Mouse (Mus musculus): Measurements from ENCODE around the gene Olfr1477. TPM values are rescaled to one million over a fixed set of nuclear protein-coding genes. Genes with fewer than 3 reads are reported as not detected.

Olfr1477 gene
- total and polyA plus RNA-seq, 3 experiments = not detected

GRCm38 (mm10) chr19:13480096-13480495, 20.2 kb upstream of the Olfr1477 start, which contains the start of gene Olfr1475:
Gene Olfr1475 (minus strand): TSS chr19:13480196.
- no peaks in the 10 kb centered on the region for H3K4me1 ChIP-seq (ENCODE audit: control insufficient read depth in 1 of 2, insufficient read depth in 2 of 2)
- H3K4me3 ChIP-seq (replicated peaks in 1 of 3; ENCODE audit: low read depth in 2 of 3, low read length in 2 of 3, poor library complexity in 1 of 3) = no peak within 1 kb of the TSS
- no peaks in the 10 kb centered on the region for H3K79me2 ChIP-seq (replicated peaks; ENCODE audit: control insufficient read depth, extremely low read depth, insufficient read depth, poor library complexity, severe bottlenecking)
- H3K27ac ChIP-seq (ENCODE audit: insufficient read depth, low read depth) = no peak within 1 kb of the TSS
- in situ Hi-C loops (cut with MboI; ENCODE audit: low pct_ligation_motif_present, low pct_unique_long_range_greater_than_20kb, low sequenced_read_pairs) = no loop called here
- H3K9ac ChIP-seq (ENCODE audit: insufficient read depth, low read depth) = no peak within 1 kb of the TSS
- H3K27me3 ChIP-seq (replicated peaks) = no peaks in the 10 kb centered on the region
- DNase-seq (ENCODE audit: extremely low read depth) = no peak
- dilution Hi-C loops (cut with MboI; ENCODE audit: extremely low pct_ligation_motif_present, extremely low pct_unique_long_range_greater_than_20kb, low sequenced_read_pairs) = no loop called here
- no peak within 1 kb of the TSS for H3K4me2 ChIP-seq (ENCODE audit: insufficient read depth, low read depth, poor library complexity, severe bottlenecking)
- no peaks in the 10 kb centered on the region for H3K9me3 ChIP-seq (replicated peaks; ENCODE audit: low read length)
- no peak for TF ChIP-seq MAX (IDR thresholded peaks at IDR 0.05; ENCODE audit: low read length)
- TF ChIP-seq ZKSCAN1 (IDR thresholded peaks at IDR 0.05; ENCODE audit: borderline replicate concordance, low read depth, low read length) = no peak
- TF ChIP-seq HCFC1 (IDR thresholded peaks at IDR 0.05; ENCODE audit: low read depth, low read length) = no peak
- no peak for TF ChIP-seq JUND (conservative IDR thresholded peaks at IDR 0.05; ENCODE audit: low read depth, low read length)
- TF ChIP-seq RAD21 (IDR thresholded peaks at IDR 0.05; ENCODE audit: low read depth, low read length) = no peak
- no peak for TF ChIP-seq MYC (IDR thresholded peaks at IDR 0.05; ENCODE audit: low read depth, low read length)
- TF ChIP-seq CHD1 (IDR thresholded peaks at IDR 0.05; ENCODE audit: low read depth, low read length) = no peak
- TF ChIP-seq JUN (IDR thresholded peaks at IDR 0.05; ENCODE audit: insufficient read depth, low read depth, low read length) = no peak
- no peak for TF ChIP-seq UBTF (IDR thresholded peaks at IDR 0.05; ENCODE audit: low read depth, low read length)
- no peak for TF ChIP-seq USF1 (IDR thresholded peaks at IDR 0.05; ENCODE audit: low read depth, low read length)
- TF ChIP-seq ETS1 (conservative IDR thresholded peaks at IDR 0.05; ENCODE audit: low read depth, low read length) = no peak
- no peak for TF ChIP-seq ELF1 (IDR thresholded peaks at IDR 0.05; ENCODE audit: low read depth, low read length)
- no peak for TF ChIP-seq KAT2A (IDR thresholded peaks at IDR 0.05; ENCODE audit: insufficient replicate concordance, low read length)
- TF ChIP-seq CHD2 (IDR thresholded peaks at IDR 0.05; ENCODE audit: low read length) = no peak
- no peaks in the 10 kb centered on the region for H3K36me3 ChIP-seq (replicated peaks in 1 of 2; ENCODE audit: control insufficient read depth in 1 of 2, insufficient read depth in 1 of 2, low read length in 1 of 2)

- DNase-seq (ENCODE audit: extremely low read depth) = no peak
- Histone ChIP-seq H3K79me2 (replicated peaks; ENCODE audit: control insufficient read depth, extremely low read depth, insufficient read depth, poor library complexity, severe bottlenecking) (no peaks in the 10 kb centered on the region), H3K4me1 (ENCODE audit: control insufficient read depth in 1 of 2, insufficient read depth in 2 of 2) (no peaks in the 10 kb centered on the region), H3K36me3 (replicated peaks in 1 of 2; ENCODE audit: control insufficient read depth in 1 of 2, insufficient read depth in 1 of 2, low read length in 1 of 2) (no peaks in the 10 kb centered on the region), H3K27ac (ENCODE audit: insufficient read depth, low read depth) (no peak within 1 kb of the TSS), H3K4me3 (replicated peaks in 1 of 3; ENCODE audit: low read depth in 2 of 3, low read length in 2 of 3, poor library complexity in 1 of 3) (no peak within 1 kb of the TSS), H3K27me3 (replicated peaks) (no peaks in the 10 kb centered on the region), H3K9ac (ENCODE audit: insufficient read depth, low read depth) (no peak within 1 kb of the TSS), H3K9me3 (replicated peaks; ENCODE audit: low read length) (no peaks in the 10 kb centered on the region), H3K4me2 (ENCODE audit: insufficient read depth, low read depth, poor library complexity, severe bottlenecking) (no peak within 1 kb of the TSS)
- dilution Hi-C loops (cut with MboI; ENCODE audit: extremely low pct_ligation_motif_present, extremely low pct_unique_long_range_greater_than_20kb, low sequenced_read_pairs) = no loop called here
- in situ Hi-C loops (cut with MboI; ENCODE audit: low pct_ligation_motif_present, low pct_unique_long_range_greater_than_20kb, low sequenced_read_pairs) = no loop called here
- no peak for TF ChIP-seq MAFK (IDR thresholded peaks at IDR 0.05; ENCODE audit: insufficient replicate concordance, low read length)
- no peak for TF ChIP-seq MAX (IDR thresholded peaks at IDR 0.05; ENCODE audit: low read length)
- no peak for TF ChIP-seq ETS1 (conservative IDR thresholded peaks at IDR 0.05; ENCODE audit: low read depth, low read length)
- no peak for TF ChIP-seq ZMIZ1 (IDR thresholded peaks at IDR 0.05; ENCODE audit: low read depth, low read length)
- no peak for TF ChIP-seq ELF1 (IDR thresholded peaks at IDR 0.05; ENCODE audit: low read depth, low read length)
- no peak for TF ChIP-seq NELFE (IDR thresholded peaks at IDR 0.05; ENCODE audit: low read depth, low read length)
- TF ChIP-seq MXI1 (IDR thresholded peaks at IDR 0.05; ENCODE audit: low read depth, low read length) = no peak
- no peak for TF ChIP-seq ZC3H11A (IDR thresholded peaks at IDR 0.05; ENCODE audit: low read depth, low read length)
- TF ChIP-seq CHD1 (IDR thresholded peaks at IDR 0.05; ENCODE audit: low read depth, low read length) = no peak
- no peak for TF ChIP-seq NRF1 (IDR thresholded peaks at IDR 0.05; ENCODE audit: low read depth, low read length)
These were observed 27.3 kb downstream of the Olfr1477 start, which contains the start of gene Olfr1480 for GRCm38 (mm10) chr19:13527613-13528012. Gene Olfr1480 (plus strand): TSS chr19:13527913.

Other genes with a start within 250 kb of the Olfr1477 start
- gene Olfr1465, start 185.0 kb upstream of the Olfr1477 start, total RNA-seq (2012; rRNA removed) = not detected in 2 replicates
- gene Olfr1465, start 185.0 kb upstream of the Olfr1477 start, total RNA-seq (2014; rRNA removed) = not detected in 2 replicates
- not detected in 2 replicates for gene Olfr1465, start 185.0 kb upstream of the Olfr1477 start, polyA plus RNA-seq (2012; ENCODE audit: insufficient read length, low read depth)
- not detected in 2 replicates for gene Olfr1466, start 161.7 kb upstream of the Olfr1477 start, total RNA-seq (2012; rRNA removed)
- gene Olfr1466, start 161.7 kb upstream of the Olfr1477 start, total RNA-seq (2014; rRNA removed) = not detected in 2 replicates
- not detected in 2 replicates for gene Olfr1466, start 161.7 kb upstream of the Olfr1477 start, polyA plus RNA-seq (2012; ENCODE audit: insufficient read length, low read depth)
- gene Olfr1467, start 138.3 kb upstream of the Olfr1477 start, total RNA-seq (2012; rRNA removed) = not detected in 2 replicates
- not detected in 2 replicates for gene Olfr1467, start 138.3 kb upstream of the Olfr1477 start, total RNA-seq (2014; rRNA removed)
- gene Olfr1467, start 138.3 kb upstream of the Olfr1477 start, polyA plus RNA-seq (2012; ENCODE audit: insufficient read length, low read depth) = not detected in 2 replicates
- gene Olfr1469, start 92.7 kb upstream of the Olfr1477 start, total RNA-seq (2012; rRNA removed) = not detected in 2 replicates
- gene Olfr1469, start 92.7 kb upstream of the Olfr1477 start, total RNA-seq (2014; rRNA removed) = not detected in 2 replicates
- not detected in 2 replicates for gene Olfr1469, start 92.7 kb upstream of the Olfr1477 start, polyA plus RNA-seq (2012; ENCODE audit: insufficient read length, low read depth)
- not detected in 2 replicates for gene Olfr1471, start 57.1 kb upstream of the Olfr1477 start, total RNA-seq (2012; rRNA removed)
- not detected in 2 replicates for gene Olfr1471, start 57.1 kb upstream of the Olfr1477 start, total RNA-seq (2014; rRNA removed)
- gene Olfr1471, start 57.1 kb upstream of the Olfr1477 start, polyA plus RNA-seq (2012; ENCODE audit: insufficient read length, low read depth) = not detected in 2 replicates
- not detected in 2 replicates for gene Olfr1472, start 44.5 kb upstream of the Olfr1477 start, total RNA-seq (2012; rRNA removed)
- gene Olfr1472, start 44.5 kb upstream of the Olfr1477 start, total RNA-seq (2014; rRNA removed) = not detected in 2 replicates
- not detected in 2 replicates for gene Olfr1472, start 44.5 kb upstream of the Olfr1477 start, polyA plus RNA-seq (2012; ENCODE audit: insufficient read length, low read depth)
- not detected in 2 replicates for gene Olfr1474, start 31.0 kb upstream of the Olfr1477 start, total RNA-seq (2012; rRNA removed)
- not detected in 2 replicates for gene Olfr1474, start 31.0 kb upstream of the Olfr1477 start, total RNA-seq (2014; rRNA removed)
- not detected in 2 replicates for gene Olfr1474, start 31.0 kb upstream of the Olfr1477 start, polyA plus RNA-seq (2012; ENCODE audit: insufficient read length, low read depth)
- not detected in 2 replicates for gene Olfr1475, start 20.4 kb upstream of the Olfr1477 start, total RNA-seq (2012; rRNA removed)
- not detected in 2 replicates for gene Olfr1475, start 20.4 kb upstream of the Olfr1477 start, total RNA-seq (2014; rRNA removed)
- gene Olfr1475, start 20.4 kb upstream of the Olfr1477 start, polyA plus RNA-seq (2012; ENCODE audit: insufficient read length, low read depth) = not detected in 2 replicates
- gene Olfr1480, start 27.4 kb downstream of the Olfr1477 start, total RNA-seq (2012; rRNA removed) = not detected in 2 replicates
- gene Olfr1480, start 27.4 kb downstream of the Olfr1477 start, total RNA-seq (2014; rRNA removed) = not detected in 2 replicates
- gene Olfr1480, start 27.4 kb downstream of the Olfr1477 start, polyA plus RNA-seq (2012; ENCODE audit: insufficient read length, low read depth) = not detected in 2 replicates
- gene Olfr1484, start 83.0 kb downstream of the Olfr1477 start, total RNA-seq (2012; rRNA removed) = not detected in 2 replicates
- gene Olfr1484, start 83.0 kb downstream of the Olfr1477 start, total RNA-seq (2014; rRNA removed) = not detected in 2 replicates
- not detected in 2 replicates for gene Olfr1484, start 83.0 kb downstream of the Olfr1477 start, polyA plus RNA-seq (2012; ENCODE audit: insufficient read length, low read depth)
- not detected in 2 replicates for gene Olfr1487, start 116.8 kb downstream of the Olfr1477 start, total RNA-seq (2012; rRNA removed)
- gene Olfr1487, start 116.8 kb downstream of the Olfr1477 start, total RNA-seq (2014; rRNA removed) = not detected in 2 replicates
- gene Olfr1487, start 116.8 kb downstream of the Olfr1477 start, polyA plus RNA-seq (2012; ENCODE audit: insufficient read length, low read depth) = not detected in 2 replicates
- gene Olfr1489, start 131.1 kb downstream of the Olfr1477 start, total RNA-seq (2012; rRNA removed) = not detected in 2 replicates
- not detected in 2 replicates for gene Olfr1489, start 131.1 kb downstream of the Olfr1477 start, total RNA-seq (2014; rRNA removed)
- gene Olfr1489, start 131.1 kb downstream of the Olfr1477 start, polyA plus RNA-seq (2012; ENCODE audit: insufficient read length, low read depth) = not detected in 2 replicates
- not detected in 2 replicates for gene Olfr1490, start 150.5 kb downstream of the Olfr1477 start, total RNA-seq (2012; rRNA removed)
- gene Olfr1490, start 150.5 kb downstream of the Olfr1477 start, total RNA-seq (2014; rRNA removed) = not detected in 2 replicates
- not detected in 2 replicates for gene Olfr1490, start 150.5 kb downstream of the Olfr1477 start, polyA plus RNA-seq (2012; ENCODE audit: insufficient read length, low read depth)
- gene Olfr1491, start 196.7 kb downstream of the Olfr1477 start, total RNA-seq (2012; rRNA removed) = not detected in 2 replicates
- gene Olfr1491, start 196.7 kb downstream of the Olfr1477 start, total RNA-seq (2014; rRNA removed) = not detected in 2 replicates
- gene Olfr1491, start 196.7 kb downstream of the Olfr1477 start, polyA plus RNA-seq (2012; ENCODE audit: insufficient read length, low read depth) = not detected in 2 replicates
- not detected in 2 replicates for gene Olfr1493-ps1, start 222.7 kb downstream of the Olfr1477 start, total RNA-seq (2012; rRNA removed)
- gene Olfr1493-ps1, start 222.7 kb downstream of the Olfr1477 start, total RNA-seq (2014; rRNA removed) = not detected in 2 replicates
- not detected in 2 replicates for gene Olfr1493-ps1, start 222.7 kb downstream of the Olfr1477 start, polyA plus RNA-seq (2012; ENCODE audit: insufficient read length, low read depth)
- not detected in 2 replicates for gene Olfr1494, start 239.2 kb downstream of the Olfr1477 start, total RNA-seq (2012; rRNA removed)
- gene Olfr1494, start 239.2 kb downstream of the Olfr1477 start, total RNA-seq (2014; rRNA removed) = not detected in 2 replicates
- gene Olfr1494, start 239.2 kb downstream of the Olfr1477 start, polyA plus RNA-seq (2012; ENCODE audit: insufficient read length, low read depth) = not detected in 2 replicates

Measured in CH12.LX (cell line).